Mouse (Mus musculus) brown adipose tissue, adult 24 weeks (tissue): ENCODE measurements around the gene Lsm14b. TPM values are rescaled to one million over a fixed set of nuclear protein-coding genes. Genes with fewer than 3 reads are reported as not detected.

Source experiments
- H3K27ac ChIP-seq: fragments of 200-500 bp; replicated peaks from 2 replicates; pipeline ENCODE4 v1.5.1; 2012; ENCODE audit warnings: low read depth, mild to moderate bottlenecking, low read length
- H3K4me1 ChIP-seq: fragments of 200-500 bp; 2 replicates; pipeline ENCODE4 v1.6.1; 2012; ENCODE audit warnings: low read length, mixed read lengths; ENCODE audit not compliant: control insufficient read depth, insufficient read depth, insufficient read length
- H3K4me3 ChIP-seq: fragments of 200-500 bp; 2 replicates; pipeline ENCODE4 v1.5.1; 2012; ENCODE audit warnings: low read depth, mild to moderate bottlenecking, low read length, moderate library complexity; ENCODE audit not compliant: insufficient read depth
- polyA plus RNA-seq: library from polyadenylated mRNA; stranded (reverse); fragments of >200 nt; gene quantifications from 2 replicates; pipeline ENCODE4 v1.2.4, GENCODE M21; 2012; ENCODE audit not compliant: missing spikeins, insufficient read depth, insufficient read length

Lsm14b gene
- 19.9 and 25.8 TPM in 2 replicates for polyA plus RNA-seq

- peak within 1 kb of the TSS; percentile 33; the same call in 1 of the 2 replicates for H3K27ac ChIP-seq
- H3K4me1 ChIP-seq, result peaks cover 6% of the 10 kb centered on the region
- peak within 1 kb of the TSS; percentile 94 for H3K4me3 ChIP-seq
Observed at GRCm38 (mm10) chr2:180024401-180025098, at the start of gene Lsm14b. Gene Lsm14b, plus strand, starts transcription at chr2:180024987.

DNA sequence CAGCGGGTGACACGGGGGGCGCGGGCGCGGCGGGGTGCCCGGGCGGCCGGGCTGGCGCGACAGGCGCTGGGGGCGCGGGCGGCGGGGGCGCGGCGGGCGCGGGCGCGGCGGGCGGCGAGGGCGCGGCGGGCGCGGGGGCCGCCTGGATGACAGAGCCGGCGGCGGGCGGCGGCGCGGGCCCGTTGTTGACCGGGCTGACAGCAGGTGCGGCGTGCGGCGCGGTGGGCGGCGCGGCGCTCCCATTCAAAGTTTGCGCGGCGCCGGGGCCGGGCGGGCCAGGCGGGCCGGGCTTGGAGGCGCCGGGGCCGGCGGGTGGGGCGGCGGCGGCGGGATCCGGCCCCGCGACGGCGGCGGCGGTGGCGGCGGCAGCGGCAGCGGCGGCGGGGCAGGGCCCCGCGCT is 48.9 kb upstream of the Lsm14b start:
- H3K4me3 ChIP-seq, result peak overlapping the region; percentile 100
- H3K4me1 ChIP-seq, result peaks cover 26% of the 10 kb centered on the region
- no peak overlapping the region for H3K27ac ChIP-seq

DNA sequence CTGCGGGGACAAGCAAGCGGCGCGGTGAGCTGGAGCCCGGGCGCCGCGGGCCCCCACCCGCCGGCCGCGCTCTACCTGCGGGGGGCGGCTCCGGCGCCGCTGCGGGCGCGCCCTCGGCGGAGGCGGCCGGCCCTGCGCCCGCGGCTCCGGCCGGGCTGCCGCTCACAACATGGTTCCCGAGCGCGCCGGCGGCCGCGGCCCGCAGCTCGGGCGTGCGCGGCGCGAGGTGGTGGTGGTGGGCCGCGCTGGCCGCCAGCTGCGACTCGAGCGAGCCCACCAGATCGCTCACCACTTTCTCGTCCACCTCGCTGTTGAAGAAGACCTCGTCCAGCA is 48.5 kb upstream of the Lsm14b start:
- Histone ChIP-seq H3K4me1 (peaks cover 24% of the 10 kb centered on the region), H3K4me3 (peak overlapping the region; percentile 100), H3K27ac (peak overlapping the region; percentile 89)

DNA sequence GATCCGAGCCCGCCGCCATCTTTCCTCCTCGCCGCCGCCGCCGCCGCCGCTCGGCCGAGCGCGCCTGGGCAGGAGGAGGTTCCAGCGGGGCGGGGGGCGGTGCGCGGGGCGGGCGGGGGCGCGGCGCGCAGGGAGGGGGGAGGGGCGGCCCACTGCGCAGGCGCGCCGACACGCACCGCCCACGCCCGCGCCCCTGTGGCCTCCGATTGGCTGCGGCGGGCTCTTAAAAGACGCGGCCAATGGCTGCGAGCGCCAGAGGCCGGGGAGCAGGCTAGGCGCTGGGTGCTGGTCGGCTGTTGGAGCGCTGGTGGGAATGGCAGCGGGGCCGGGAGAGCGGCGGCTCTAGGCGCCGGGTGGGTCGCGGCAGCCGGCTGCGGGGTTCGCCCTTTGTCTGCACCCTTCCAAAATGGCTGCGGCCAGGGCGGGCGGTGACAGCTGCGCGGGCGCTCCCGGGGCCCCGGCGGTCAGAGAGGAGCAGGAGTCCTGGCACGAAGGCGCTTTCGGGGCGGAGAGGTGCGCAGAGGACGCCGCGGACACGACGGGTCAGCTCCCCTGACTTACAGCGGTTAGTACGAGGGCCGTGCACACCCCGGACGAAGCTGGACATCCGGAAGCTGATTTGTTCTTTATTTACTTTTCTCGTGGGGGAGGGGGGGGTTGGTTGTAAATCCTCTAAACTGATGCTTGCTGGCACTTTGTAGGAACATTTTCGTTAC is 48.0 kb upstream of the Lsm14b start, which contains the start of gene Taf4:
Taf4 (minus strand) TSS at position 19 of the 716 bp plus-strand sequence.
- Histone ChIP-seq H3K4me1 (peaks cover 21% of the 10 kb centered on the region), H3K27ac (peak within 1 kb of the TSS; percentile 89), H3K4me3 (peak within 1 kb of the TSS; percentile 100)

DNA sequence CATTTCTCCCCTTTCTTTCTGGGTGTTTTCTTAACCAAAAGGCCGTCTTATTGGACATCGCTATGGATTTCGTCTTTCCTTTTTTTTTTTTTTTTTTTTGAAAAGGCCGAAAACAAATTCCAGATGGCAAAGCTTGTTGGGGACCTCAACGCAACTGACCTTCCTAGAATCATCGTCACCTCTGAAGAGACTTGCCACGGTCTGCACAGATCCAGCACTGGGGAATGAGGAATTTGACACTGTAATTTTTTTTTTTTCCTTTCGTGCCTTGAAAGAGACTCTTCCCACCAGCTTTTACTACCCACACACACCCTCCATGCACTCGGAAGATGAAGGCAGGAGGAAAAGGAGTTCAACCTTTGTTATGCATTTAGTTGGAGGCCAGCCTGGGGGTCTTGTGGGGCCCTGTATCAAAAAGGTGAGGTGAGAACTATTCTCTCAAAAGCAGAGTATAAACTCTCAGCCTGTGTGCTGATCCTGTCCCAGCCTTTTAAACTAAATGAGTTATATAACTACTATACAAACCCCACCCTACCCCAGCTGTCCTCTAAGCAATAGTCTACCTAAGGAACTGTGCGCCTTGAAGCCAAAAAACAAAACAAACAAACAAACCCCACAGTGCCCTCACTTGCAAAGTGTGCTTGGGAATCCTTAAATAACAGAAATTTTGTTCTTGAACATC is 47.3 kb upstream of the Lsm14b start:
- Histone ChIP-seq H3K4me1 (peaks cover 15% of the 10 kb centered on the region), H3K4me3 (peak overlapping the region; percentile 78), H3K27ac (peak overlapping the region; percentile 74)

DNA sequence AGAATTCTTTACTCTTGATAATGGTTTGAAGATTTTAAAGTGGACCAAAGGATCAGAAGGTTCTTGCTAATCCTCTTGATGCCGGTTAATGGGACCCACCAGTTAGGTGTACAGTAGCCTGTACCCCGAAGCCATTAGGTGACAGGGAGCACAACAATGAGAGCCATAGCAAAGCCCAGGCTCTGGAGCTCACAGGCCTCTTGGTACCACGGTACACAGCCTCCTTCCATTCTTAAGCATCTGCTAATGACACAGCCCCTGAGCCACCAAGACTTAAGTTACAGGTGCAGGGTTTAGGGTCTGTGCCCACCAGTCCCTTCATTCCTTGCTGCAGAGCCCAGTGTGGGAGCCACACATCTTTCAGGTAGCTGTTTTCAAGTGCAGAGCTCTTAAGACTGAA is 46.5 kb upstream of the Lsm14b start:
- Histone ChIP-seq H3K27ac (no peak overlapping the region), H3K4me1 (peaks cover 14% of the 10 kb centered on the region), H3K4me3 (no peak overlapping the region)

DNA sequence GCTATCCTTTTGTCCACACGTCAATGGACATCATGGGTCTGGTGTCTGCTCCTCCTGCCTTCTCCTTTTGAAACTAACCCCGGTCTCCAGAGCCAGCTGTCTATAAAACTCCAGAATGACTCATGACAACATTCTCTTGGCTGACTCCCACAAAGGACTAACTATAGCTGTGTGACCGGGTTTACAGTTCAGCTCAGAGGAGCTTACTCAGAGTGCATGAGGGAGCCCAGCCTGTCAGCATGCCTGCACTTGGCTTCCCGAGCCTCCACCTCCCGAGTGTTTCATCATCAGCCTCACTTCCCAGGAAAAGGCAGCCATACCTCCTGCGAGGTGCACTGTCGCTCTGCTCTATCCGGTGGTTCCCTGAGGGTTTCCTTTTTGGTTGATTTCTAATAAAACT is 45.0 kb upstream of the Lsm14b start:
- H3K27ac ChIP-seq, result no peak overlapping the region
- H3K4me3 ChIP-seq, result no peak overlapping the region
- peaks cover 4% of the 10 kb centered on the region for H3K4me1 ChIP-seq

DNA sequence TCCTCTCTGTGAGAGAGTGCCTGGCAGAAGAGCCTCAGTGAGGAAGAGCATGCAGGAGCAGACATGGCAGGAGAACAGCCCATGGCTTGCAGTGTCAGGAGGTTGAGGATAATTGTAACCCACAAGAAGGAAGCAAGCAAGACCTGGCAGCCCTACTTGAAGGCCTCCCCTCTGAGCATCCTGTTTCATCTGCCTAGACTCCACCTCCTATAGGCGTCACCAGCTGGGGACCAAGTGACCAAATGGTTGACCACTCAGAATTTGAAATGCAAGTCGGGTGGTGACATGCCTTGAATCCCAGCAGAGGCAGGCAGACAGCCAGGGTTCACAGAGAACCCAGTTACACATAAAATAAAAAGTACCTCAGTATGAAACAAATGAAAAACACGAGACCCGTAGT is 44.2 kb upstream of the Lsm14b start:
- H3K4me3 ChIP-seq, result no peak overlapping the region
- no peaks in the 10 kb centered on the region; the same call in none of the 2 replicates for H3K4me1 ChIP-seq
- no peak overlapping the region for H3K27ac ChIP-seq

GRCm38 (mm10) chr2:179982715-179983114 is 42.1 kb upstream of the Lsm14b start:
- no peaks in the 10 kb centered on the region; the same call in none of the 2 replicates for H3K4me1 ChIP-seq
- H3K27ac ChIP-seq, result no peak overlapping the region
- H3K4me3 ChIP-seq, result no peak overlapping the region

- no peak overlapping the region for H3K4me3 ChIP-seq
- H3K27ac ChIP-seq, result no peak overlapping the region
- H3K4me1 ChIP-seq, result no peaks in the 10 kb centered on the region
Observed at GRCm38 (mm10) chr2:179984830-179985229, 40.0 kb upstream of the Lsm14b start.

DNA sequence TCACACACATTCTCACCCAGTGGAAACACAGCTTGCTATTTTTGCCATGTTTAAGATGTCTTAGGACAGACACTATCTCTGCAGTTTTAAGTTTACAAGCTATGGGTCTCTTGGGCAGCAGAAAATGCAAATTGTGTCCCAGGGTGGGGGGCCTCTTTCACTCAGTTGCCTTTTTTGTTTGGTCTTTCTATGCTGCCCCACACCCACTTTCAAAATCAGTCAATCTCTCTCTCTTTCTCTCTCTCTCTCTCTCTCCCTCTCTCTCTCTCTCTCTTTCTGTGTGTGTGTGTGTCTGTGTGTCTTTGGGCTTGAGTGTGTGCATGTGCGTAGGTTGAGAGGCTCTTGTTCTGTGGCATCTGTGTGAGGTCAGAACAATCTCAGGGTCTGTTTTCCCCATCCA is 39.1 kb upstream of the Lsm14b start:
- Histone ChIP-seq H3K4me1 (no peaks in the 10 kb centered on the region), H3K4me3 (no peak overlapping the region), H3K27ac (no peak overlapping the region)

DNA sequence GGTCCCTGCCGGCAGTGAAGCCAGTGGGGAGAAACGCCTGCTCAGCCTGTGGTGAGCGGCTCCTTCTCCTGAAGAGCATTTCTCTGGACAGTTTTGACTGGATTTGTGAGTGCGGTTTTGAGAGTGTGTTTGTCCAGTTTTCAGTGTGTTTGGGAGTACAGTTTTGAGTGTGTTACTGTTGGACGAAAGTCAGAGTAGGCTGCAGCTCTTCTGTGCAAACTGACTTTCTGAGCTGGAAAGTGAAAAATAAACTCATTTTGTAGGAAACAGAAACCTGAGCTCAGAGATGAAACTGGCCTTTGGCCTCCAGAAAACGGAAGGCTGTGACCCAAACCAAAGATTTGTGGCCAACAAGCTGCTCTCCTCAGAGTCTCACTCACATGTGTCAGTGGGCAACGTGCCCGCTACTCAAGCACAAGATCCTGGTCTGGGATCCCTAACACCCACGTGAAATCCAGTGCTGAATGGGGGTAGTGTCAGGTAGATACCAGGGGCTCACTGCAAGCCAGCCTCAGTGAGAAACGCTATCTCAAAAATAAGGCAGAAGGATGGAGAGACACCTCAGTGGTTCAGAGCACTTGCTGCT is 38.3 kb upstream of the Lsm14b start:
- no peak overlapping the region for H3K4me3 ChIP-seq
- no peaks in the 10 kb centered on the region for H3K4me1 ChIP-seq
- H3K27ac ChIP-seq, result no peak overlapping the region

- H3K4me3 ChIP-seq, result no peak overlapping the region
- H3K4me1 ChIP-seq, result no peaks in the 10 kb centered on the region
Observed at GRCm38 (mm10) chr2:179989098-179989497, 35.7 kb upstream of the Lsm14b start.

DNA sequence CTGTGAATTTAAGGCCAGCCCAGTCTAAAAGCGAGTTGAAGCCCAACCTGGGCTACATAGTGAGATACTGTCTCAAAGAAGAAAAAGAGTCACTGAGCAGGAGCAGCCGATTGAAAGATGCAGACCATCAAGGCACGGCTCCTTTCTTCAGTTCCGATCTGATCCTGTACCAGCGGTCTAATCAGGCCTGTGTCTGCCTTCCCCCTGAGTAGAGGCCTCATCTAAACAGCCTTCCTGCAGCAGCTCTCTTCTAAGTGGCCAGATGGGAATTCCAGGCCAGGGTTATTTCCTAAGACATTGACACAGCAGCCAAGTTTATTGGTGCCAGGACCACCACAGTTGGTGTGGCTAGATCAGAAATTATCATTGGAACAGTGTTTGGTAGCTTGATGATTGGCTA is 31.7 kb upstream of the Lsm14b start:
- Histone ChIP-seq H3K4me1 (no peaks in the 10 kb centered on the region), H3K4me3 (no peak overlapping the region)

More at GRCm38 (mm10) chr2:179989098-179989497, 35.7 kb upstream of the Lsm14b start:
- no peak overlapping the region for H3K27ac ChIP-seq

DNA sequence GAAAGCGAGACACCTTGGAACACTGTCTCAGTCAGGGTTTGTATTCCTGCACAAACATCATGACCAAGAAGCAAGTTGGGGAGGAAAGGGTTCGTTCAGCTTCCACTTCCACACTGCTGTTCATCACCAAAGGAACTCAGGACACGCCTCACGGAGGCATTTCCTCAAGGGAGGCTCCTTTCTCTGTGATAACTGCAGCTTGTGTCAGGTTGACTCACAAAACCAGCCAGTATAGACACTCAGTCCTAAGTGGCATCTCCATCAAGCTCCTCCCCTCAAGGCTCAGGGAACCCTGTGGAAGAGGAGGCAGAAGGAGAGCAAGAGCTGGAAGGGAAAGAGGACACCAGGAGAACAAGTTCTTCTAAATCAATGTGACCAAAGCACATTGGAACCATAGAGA is 26.4 kb upstream of the Lsm14b start:
- H3K27ac ChIP-seq, result no peak overlapping the region
- H3K4me1 ChIP-seq, result no peaks in the 10 kb centered on the region
- no peak overlapping the region for H3K4me3 ChIP-seq

More for the DNA sequence above, 31.7 kb upstream of the Lsm14b start:
- no peak overlapping the region for H3K27ac ChIP-seq
